Mouse (Mus musculus): ENCODE measurements at regions not wholly inside any gene's neighbourhood (a gene's known extent, or its start where the extent isn't known, plus 50 kb on each side); places are given as distances from the start of the nearest gene placed in this dataset.

GRCm38 (mm10) chr6:81496239-81496638, 427.2 kb upstream of the Gcfc2 start:
- TF ChIP-seq FOSL1 (IDR thresholded peaks at IDR 0.05; ENCODE audit: insufficient read depth, low read length, poor library complexity, severe bottlenecking) (no peak), CTCF (IDR thresholded peaks at IDR 0.05; ENCODE audit: control insufficient read depth, insufficient read depth, insufficient read length) (no peak), USF1 (IDR thresholded peaks at IDR 0.05; ENCODE audit: low read depth) (no peak), CEBPB (IDR thresholded peaks at IDR 0.05; ENCODE audit: low read depth) (no peak)

Data from C2C12 (cell line).